Mouse (Mus musculus) olfactory bulb, adult 2 months (tissue): ENCODE results near the gene Foxc2.

ENCODE experiments used
- CTCF ChIP-seq: fragments of 200-500 bp; IDR thresholded peaks from 2 replicates; pipeline ENCODE4 v1.5.1; 2012; ENCODE audit warnings: low read depth, mild to moderate bottlenecking, low read length, moderate library complexity; ENCODE audit not compliant: insufficient read depth
- POLR2A ChIP-seq: fragments of 200-500 bp; IDR thresholded peaks from 2 replicates; pipeline ENCODE4 v1.6.1; 2012; ENCODE audit warnings: mild to moderate bottlenecking, low read depth, low read length, moderate library complexity; ENCODE audit not compliant: insufficient read depth

GRCm38 (mm10) chr8:121071454-121071853 is 44.5 kb upstream of the Foxc2 start:
- TF ChIP-seq POLR2A (no peak), CTCF (no peak)
